ENCODE assay signal across 24 mouse cellular contexts in genomic region chr1:165170157-165170556, GRCm38 (mm10). TPM values are rescaled to one million over a fixed set of nuclear protein-coding genes. Genes with fewer than 3 reads are reported as not detected.
"Had no signal": no experiment of that assay in that cellular context is flagged by ENCODE, and none has a peak within 500 bp of the region (broad histone marks: within the 10 kb centered on the region; RNA-seq: fewer than 3 reads in every experiment).

No protein-coding gene starts in this region.

- H3K27ac ChIP-seq: limb, embryonic 12.5 days; limb, embryonic 15.5 days; liver, embryonic 14.5 days; macrophage; midbrain, embryonic 12.5 days had no signal

- H3K9ac ChIP-seq: limb, embryonic 12.5 days; limb, embryonic 15.5 days; liver, embryonic 14.5 days; liver, postnatal 0 days; lung, embryonic 14.5 days; midbrain, embryonic 12.5 days had no signal

- H3K4me2 ChIP-seq: limb, embryonic 12.5 days; limb, embryonic 15.5 days; liver, embryonic 11.5 days; lung, embryonic 14.5 days; midbrain, embryonic 12.5 days had no signal

- H3K9me3 ChIP-seq: limb, embryonic 12.5 days; limb, embryonic 15.5 days; midbrain, embryonic 12.5 days had no signal

- DNase-seq: kidney, adult 18-20 months; kidney, adult 9 months; kidney, postnatal 14 days; kidney, postnatal 4 days; left cerebral cortex, postnatal 4 days; liver, postnatal 0 days; lung, embryonic 14.5 days; thymus, adult 18-20 months had no signal

- H3K27me3 ChIP-seq: limb, embryonic 12.5 days; limb, embryonic 15.5 days; midbrain, embryonic 12.5 days had no signal

- ATAC-seq: liver, postnatal 0 days; lung, postnatal 0 days; midbrain, embryonic 16.5 days had no signal

- H3K4me1 ChIP-seq: limb, embryonic 12.5 days; limb, embryonic 15.5 days; midbrain, embryonic 12.5 days had no signal

- H3K36me3 ChIP-seq: limb, embryonic 12.5 days; limb, embryonic 15.5 days; midbrain, embryonic 12.5 days had no signal

- H3K4me3 ChIP-seq: limb, embryonic 12.5 days; limb, embryonic 15.5 days; midbrain, embryonic 12.5 days had no signal

RNA-seq across cellular contexts. Expression of gene Tbx19, which starts 9.6 kb away (rescaled TPM):
- total RNA-seq: layer of hippocampus, adult 18-20 months; layer of hippocampus, postnatal 14 days; left cerebral cortex, adult 8-10 months; left cerebral cortex, postnatal 14 days; left cerebral cortex, postnatal 4 days had no signal
- polyA plus RNA-seq: kidney, embryonic 16.5 days; limb, embryonic 12.5 days; limb, embryonic 15.5 days; lung, embryonic 14.5 days; lung, postnatal 0 days; macrophage; midbrain, embryonic 12.5 days; neural tube, embryonic 11.5 days; neural tube, embryonic 14.5 days; stomach, embryonic 16.5 days had no signal
